Mouse (Mus musculus): ENCODE results near the gene Card10. TPM values are rescaled to one million over a fixed set of nuclear protein-coding genes. Genes with fewer than 3 reads are reported as not detected.

Card10 gene
- polyA plus RNA-seq, 1 experiment from 2014 or later, result 1.5 TPM

DNA sequence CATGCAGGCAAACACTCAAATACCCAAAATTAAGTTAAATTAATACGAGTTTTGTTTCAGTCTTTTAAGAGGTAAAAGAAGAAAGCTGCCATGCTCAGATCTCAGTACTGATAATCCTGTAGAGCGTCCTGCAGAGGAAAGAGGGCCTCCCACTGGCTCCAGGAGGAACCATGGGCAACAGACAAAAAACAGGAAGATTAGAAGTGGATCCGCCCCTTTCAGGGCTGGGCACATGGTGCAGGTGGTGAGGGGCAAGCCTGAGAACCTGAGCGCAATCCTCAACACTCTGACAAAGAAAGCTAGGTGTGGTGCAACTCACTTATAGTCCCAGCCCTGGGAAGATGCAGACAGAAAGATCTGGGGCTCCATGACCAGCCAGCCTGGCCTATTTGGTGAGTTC lies 71.0 kb downstream of the Card10 start:
- Histone ChIP-seq H3K27ac (ENCODE audit: low read depth) (no peak overlapping the region), H3K9me3 (ENCODE audit: low read length) (no peaks in the 10 kb centered on the region), H3K9ac (replicated peaks) (no peak overlapping the region), H3K27me3 (ENCODE audit: insufficient read depth, low read length) (peaks cover 8% of the 10 kb centered on the region; the same call in 1 of the 2 replicates), H3K4me1 (ENCODE audit: insufficient read depth) (no peaks in the 10 kb centered on the region), H3K4me2 (ENCODE audit: low read depth, low read length) (no peak overlapping the region), H3K36me3 (replicated peaks; ENCODE audit: insufficient read depth, low read length) (no peaks in the 10 kb centered on the region), H3K4me3 (ENCODE audit: low read depth, low read length) (no peak overlapping the region)
- 34% methylated on average over 4 of the region's 4 CpGs for WGBS (ENCODE audit: insufficient replicate concordance)
- DNase-seq (no peak), ATAC-seq (no peak)
- TF ChIP-seq CTCF (IDR thresholded peaks at IDR 0.05; ENCODE audit: low read depth) (no peak), EP300 (IDR thresholded peaks at IDR 0.05; ENCODE audit: low read depth) (no peak)

DNA sequence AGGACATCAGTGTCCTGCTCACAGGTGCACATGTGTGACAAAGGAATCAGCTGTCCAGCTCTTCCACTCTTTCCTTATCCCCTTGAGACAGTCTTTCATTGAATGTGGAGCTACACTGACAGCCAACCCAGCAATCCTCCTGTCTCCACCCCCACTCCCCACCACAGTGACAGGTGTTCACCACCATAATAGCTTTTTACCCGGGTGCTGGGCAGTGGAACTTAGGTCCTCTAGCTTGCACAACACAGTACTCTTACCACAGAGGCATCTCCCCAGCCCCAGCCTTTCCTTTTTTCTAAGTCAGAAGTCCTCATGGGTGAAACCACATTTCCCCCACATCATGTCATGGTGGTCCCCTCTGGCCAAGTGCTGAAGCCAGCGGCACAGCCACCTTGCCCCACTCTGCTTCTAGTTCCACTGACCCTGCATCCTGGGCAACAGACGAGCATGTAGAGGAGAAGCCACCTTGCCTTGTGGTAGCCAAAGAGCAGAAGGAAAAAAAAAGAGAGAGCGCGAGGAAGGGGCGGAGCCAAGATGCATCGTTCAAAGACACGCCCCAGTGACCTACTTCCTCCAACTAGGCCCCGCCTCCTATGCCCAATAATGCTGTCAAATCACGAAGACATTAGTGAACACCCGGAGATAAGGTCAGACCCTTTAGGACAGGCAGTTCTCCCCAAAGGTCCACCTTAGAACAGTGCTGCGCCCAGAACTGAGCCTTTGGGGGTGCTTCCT lies 72.4 kb downstream of the Card10 start:
- 57% methylated on average over 12 of the region's 12 CpGs for WGBS (ENCODE audit: insufficient replicate concordance)
- Histone ChIP-seq H3K9ac (replicated peaks) (no peak overlapping the region), H3K27ac (ENCODE audit: low read depth) (no peak overlapping the region), H3K36me3 (replicated peaks; ENCODE audit: insufficient read depth, low read length) (no peaks in the 10 kb centered on the region), H3K9me3 (ENCODE audit: low read length) (no peaks in the 10 kb centered on the region), H3K27me3 (ENCODE audit: insufficient read depth, low read length) (0 out of 2 replicates have a peak, but pooled peaks cover 2% of the 10 kb centered on the region), H3K4me1 (ENCODE audit: insufficient read depth) (no peaks in the 10 kb centered on the region), H3K4me2 (ENCODE audit: low read depth, low read length) (no peak overlapping the region), H3K4me3 (ENCODE audit: low read depth, low read length) (no peak overlapping the region)
- TF ChIP-seq CTCF (IDR thresholded peaks at IDR 0.05; ENCODE audit: low read depth), result no peak
- no peak for TF ChIP-seq EP300 (IDR thresholded peaks at IDR 0.05; ENCODE audit: low read depth)
- no peak for DNase-seq
- no peak for ATAC-seq

DNA sequence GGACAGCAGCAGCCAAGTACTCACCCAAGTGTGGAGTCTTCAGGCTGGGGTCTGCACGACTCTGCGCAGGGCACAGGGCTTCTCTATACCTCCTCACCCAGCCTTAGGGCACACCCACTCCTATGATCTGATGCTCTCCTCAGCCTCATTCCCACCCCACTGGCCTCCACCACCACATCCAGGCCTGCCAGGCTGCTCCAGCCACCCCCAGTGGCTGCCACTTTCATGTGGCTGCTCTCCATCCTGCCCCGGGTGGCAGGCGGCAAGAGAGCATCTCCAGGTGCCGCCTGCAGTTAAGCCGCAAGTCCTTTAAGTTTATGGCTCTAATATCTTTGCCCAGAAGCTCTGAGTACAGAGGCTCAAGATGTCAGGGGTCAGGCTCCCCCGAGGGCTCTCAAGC lies 76.1 kb downstream of the Card10 start:
- DNase-seq (no peak), ATAC-seq (no peak)
- Histone ChIP-seq H3K4me2 (ENCODE audit: low read depth, low read length) (no peak overlapping the region), H3K36me3 (replicated peaks; ENCODE audit: insufficient read depth, low read length) (no peaks in the 10 kb centered on the region), H3K27me3 (ENCODE audit: insufficient read depth, low read length) (peaks cover 11% of the 10 kb centered on the region), H3K27ac (ENCODE audit: low read depth) (no peak overlapping the region), H3K4me1 (ENCODE audit: insufficient read depth) (no peaks in the 10 kb centered on the region), H3K9me3 (ENCODE audit: low read length) (no peaks in the 10 kb centered on the region), H3K4me3 (ENCODE audit: low read depth, low read length) (no peak overlapping the region), H3K9ac (replicated peaks) (no peak overlapping the region)
- TF ChIP-seq EP300 (IDR thresholded peaks at IDR 0.05; ENCODE audit: low read depth), result no peak
- no peak for TF ChIP-seq CTCF (IDR thresholded peaks at IDR 0.05; ENCODE audit: low read depth)
- 61% methylated on average over 7 of the region's 7 CpGs for WGBS (ENCODE audit: insufficient replicate concordance)

Other genes with a start within 250 kb of the Card10 start
- 120 and 127 TPM in 2 replicates for gene Rac2, start 230.3 kb downstream of the Card10 start, polyA plus RNA-seq (2015; fragmentation: Nextera tagmentation; extraction: Ambion mirVana)
- gene Cyth4, start 206.0 kb downstream of the Card10 start, polyA plus RNA-seq (2015; fragmentation: Nextera tagmentation; extraction: Ambion mirVana), result 11.5 and 13.3 TPM in 2 replicates
- gene Elfn2, start 84.3 kb downstream of the Card10 start, polyA plus RNA-seq (2015; fragmentation: Nextera tagmentation; extraction: Ambion mirVana), result not detected in 2 replicates
- 4.7 and 4.8 TPM in 2 replicates for gene Mfng, start 29.6 kb downstream of the Card10 start, polyA plus RNA-seq (2015; fragmentation: Nextera tagmentation; extraction: Ambion mirVana)
- gene Cdc42ep1, start 39.6 kb upstream of the Card10 start, polyA plus RNA-seq (2015; fragmentation: Nextera tagmentation; extraction: Ambion mirVana), result 12.6 and 19.8 TPM in 2 replicates
- 3.4 TPM in 2 replicates for gene Lgals2, start 52.5 kb upstream of the Card10 start, polyA plus RNA-seq (2015; fragmentation: Nextera tagmentation; extraction: Ambion mirVana)
- 12.9 and 14.8 TPM in 2 replicates for gene Gga1, start 74.1 kb upstream of the Card10 start, polyA plus RNA-seq (2015; fragmentation: Nextera tagmentation; extraction: Ambion mirVana)
- 0.07 TPM in 1 of 2 replicates, not detected in the other for gene Gm49510, start 96.6 kb upstream of the Card10 start, polyA plus RNA-seq (2015; fragmentation: Nextera tagmentation; extraction: Ambion mirVana)
- gene Sh3bp1, start 96.7 kb upstream of the Card10 start, polyA plus RNA-seq (2015; fragmentation: Nextera tagmentation; extraction: Ambion mirVana), result 7.4 and 8.2 TPM in 2 replicates
- gene Pdxp, start 110.9 kb upstream of the Card10 start, polyA plus RNA-seq (2015; fragmentation: Nextera tagmentation; extraction: Ambion mirVana), result 1.9 and 2.1 TPM in 2 replicates
- gene Lgals1, start 123.7 kb upstream of the Card10 start, polyA plus RNA-seq (2015; fragmentation: Nextera tagmentation; extraction: Ambion mirVana), result 93.4 and 102 TPM in 2 replicates
- 20.3 and 21.5 TPM in 2 replicates for gene Nol12, start 131.9 kb upstream of the Card10 start, polyA plus RNA-seq (2015; fragmentation: Nextera tagmentation; extraction: Ambion mirVana)
- gene Triobp, start 144.7 kb upstream of the Card10 start, polyA plus RNA-seq (2015; fragmentation: Nextera tagmentation; extraction: Ambion mirVana), result 11.9 and 12.7 TPM in 2 replicates
- gene H1f0, start 225.4 kb upstream of the Card10 start, polyA plus RNA-seq (2015; fragmentation: Nextera tagmentation; extraction: Ambion mirVana), result 125 and 140 TPM in 2 replicates
- 0.08 and 0.16 TPM in 2 replicates for gene Galr3, start 238.8 kb upstream of the Card10 start, polyA plus RNA-seq (2015; fragmentation: Nextera tagmentation; extraction: Ambion mirVana)